Mouse (Mus musculus) sigmoid colon, adult 10 weeks (tissue): Measurements from ENCODE around the gene Tfb1m. TPM values are rescaled to one million over a fixed set of nuclear protein-coding genes. Genes with fewer than 3 reads are reported as not detected.

Experiments
- polyA plus RNA-seq: library from polyadenylated mRNA; stranded (reverse); fragments of 350-450 nt; fragmentation: Illumina TruSeq; extraction: RNeasy Lipid Tissue Mini Kit (QIAGEN cat#74804); gene quantifications from one replicate; pipeline ENCODE4 v1.2.3, GENCODE M21; 2014; ENCODE audit warnings: low read depth, low replicate concordance

Tfb1m gene
- 13.6 TPM for polyA plus RNA-seq

DNA sequence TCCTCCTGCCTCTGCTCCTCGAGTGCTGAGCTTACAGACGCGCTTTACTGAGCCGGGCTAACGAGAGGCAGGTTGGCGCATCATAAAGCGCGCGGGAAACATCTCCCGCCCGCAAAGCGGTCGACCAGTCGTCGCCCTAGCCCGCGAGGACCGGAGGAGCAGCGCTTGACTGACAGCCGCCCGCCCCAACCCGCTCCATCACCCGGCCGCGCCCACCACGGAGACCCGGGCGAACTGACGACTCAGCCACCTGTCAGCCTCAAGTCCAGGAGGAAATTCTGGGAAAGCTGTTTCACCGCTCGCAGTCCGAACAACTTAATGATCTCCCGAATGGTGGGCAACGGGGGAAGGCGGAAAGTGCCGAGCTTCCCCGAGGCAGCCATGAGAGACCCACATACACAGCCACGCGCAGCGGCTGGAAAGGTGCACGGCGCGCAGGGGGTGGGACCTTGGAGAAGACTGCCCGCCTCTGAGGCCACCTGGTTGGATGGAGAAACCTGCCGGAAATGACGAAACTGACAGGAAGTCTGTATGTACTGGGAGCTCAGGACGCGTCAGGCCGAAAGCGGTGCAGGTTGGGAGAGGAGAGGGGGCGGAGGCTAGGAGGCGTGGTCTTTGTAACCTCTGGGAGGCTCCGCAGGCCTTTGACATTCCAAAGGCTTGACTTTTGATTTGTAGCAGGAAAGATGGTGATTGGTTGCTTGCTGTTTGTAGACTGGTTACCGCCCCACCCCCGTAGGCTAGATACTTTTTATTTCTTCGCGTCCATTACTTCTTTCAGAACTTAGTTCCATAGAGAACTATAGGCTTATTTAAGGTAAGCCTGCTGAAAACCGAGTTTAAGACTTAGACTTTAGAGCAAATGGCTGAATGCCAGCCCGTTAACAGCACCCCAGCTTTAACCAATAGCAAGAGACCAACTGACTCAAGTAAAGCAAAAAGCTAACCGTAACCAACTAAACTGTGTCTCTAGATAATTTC is at the start of gene Tfb1m:
Gene Tfb1m (minus strand): TSS at position 451 of the 981 bp plus-strand sequence.

DNA sequence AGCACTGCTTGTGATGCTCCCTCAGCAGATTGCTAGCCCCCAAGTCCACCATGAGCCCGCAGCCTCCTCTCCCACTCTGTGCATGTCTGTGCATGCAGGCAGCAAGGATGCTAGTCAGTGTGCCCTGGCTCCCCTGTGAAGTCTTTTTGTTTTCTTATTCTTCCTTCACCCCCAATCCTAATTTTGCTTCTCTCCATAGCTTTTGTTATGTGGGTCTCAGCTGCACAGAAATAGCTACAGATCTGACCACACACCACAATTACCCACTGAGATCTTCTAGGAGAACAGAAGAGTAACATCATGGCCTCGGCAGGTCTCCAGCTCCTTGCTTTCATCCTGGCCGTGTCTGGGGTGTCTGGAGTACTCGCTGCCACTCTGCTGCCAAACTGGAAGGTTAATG is 25.3 kb downstream of the Tfb1m start, which contains the start of gene Cldn20:
Gene Cldn20 (plus strand): TSS at position 301 of the 400 bp plus-strand sequence.

Other genes starting within 250 kb of the Tfb1m start
- gene Tiam2, start 231.2 kb downstream of the Tfb1m start, polyA plus RNA-seq, result 4.9 TPM
- gene Cldn20, start 25.2 kb downstream of the Tfb1m start, polyA plus RNA-seq, result not detected
- not detected for gene Nox3, start 138.5 kb upstream of the Tfb1m start, polyA plus RNA-seq